Mouse (Mus musculus) adrenal gland, adult 18-20 months (tissue): ENCODE measurements around the gene Nckipsd. TPM values are rescaled to one million over a fixed set of nuclear protein-coding genes. Genes with fewer than 3 reads are reported as not detected.

ENCODE experiments used
- DNase-seq, 2 experiments: peaks; one replicate each; pipeline ENCODE4 v3.0.0; 2021 to 2022; ENCODE audit warnings: low spot score in 2 of 2
- total RNA-seq, 2 experiments: library from RNA; stranded (reverse); gene quantifications; 1 replicate in 1 of 2; 2 replicates in 1 of 2; pipeline ENCODE4 v1.2.3; 2021

Gene Nckipsd
- total RNA-seq, 2 experiments from 2014 or later = 10.8 to 11.3 TPM

DNA sequence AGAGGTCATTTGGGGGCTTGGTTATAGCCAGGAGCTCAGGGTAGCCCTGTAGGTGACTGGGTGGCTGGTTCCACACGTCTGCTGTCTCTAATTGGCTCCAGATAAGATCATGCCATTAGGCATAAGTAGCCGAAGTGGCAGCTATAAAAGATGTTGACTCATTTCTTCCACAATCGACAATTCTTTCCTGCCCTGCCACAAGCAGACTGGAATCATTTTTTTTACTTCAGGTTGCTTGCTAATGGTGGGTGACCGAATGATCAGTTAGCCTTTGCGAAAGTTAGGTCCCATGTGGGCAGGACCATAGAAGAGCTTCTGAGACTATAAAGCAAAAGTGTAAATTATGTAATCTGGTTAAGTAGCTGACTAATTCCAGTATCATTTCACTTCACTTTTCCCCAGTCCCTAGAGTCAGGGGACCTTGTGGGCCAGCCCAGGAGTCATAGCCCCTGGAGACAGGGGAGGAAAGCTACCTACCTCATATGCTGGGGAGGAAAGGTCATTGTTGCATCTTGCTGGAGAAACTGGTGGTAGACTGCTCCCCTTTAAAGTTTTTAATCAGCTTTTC is 9.6 kb upstream of the Nckipsd start:
- DNase-seq = no peak

DNA sequence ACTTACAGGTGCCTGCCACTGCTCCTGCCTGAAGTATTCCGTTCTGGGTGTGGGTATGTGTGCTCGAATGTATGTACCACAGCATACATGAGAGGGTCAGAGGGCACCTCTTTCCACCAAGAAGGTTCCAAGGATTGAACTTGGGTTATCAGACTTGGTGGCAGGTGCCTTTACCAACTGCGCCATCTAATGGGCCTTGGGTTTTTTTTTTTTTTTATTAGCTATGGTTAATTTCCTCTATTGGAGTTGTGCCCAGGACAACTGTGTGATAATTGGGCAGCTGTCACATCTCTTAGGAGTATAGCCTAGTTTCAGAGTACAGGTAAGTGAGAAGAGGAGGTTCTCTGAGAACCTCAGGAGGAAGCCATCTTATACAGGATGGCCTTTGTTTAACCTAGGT is 8.6 kb upstream of the Nckipsd start:
- no peak for DNase-seq

DNA sequence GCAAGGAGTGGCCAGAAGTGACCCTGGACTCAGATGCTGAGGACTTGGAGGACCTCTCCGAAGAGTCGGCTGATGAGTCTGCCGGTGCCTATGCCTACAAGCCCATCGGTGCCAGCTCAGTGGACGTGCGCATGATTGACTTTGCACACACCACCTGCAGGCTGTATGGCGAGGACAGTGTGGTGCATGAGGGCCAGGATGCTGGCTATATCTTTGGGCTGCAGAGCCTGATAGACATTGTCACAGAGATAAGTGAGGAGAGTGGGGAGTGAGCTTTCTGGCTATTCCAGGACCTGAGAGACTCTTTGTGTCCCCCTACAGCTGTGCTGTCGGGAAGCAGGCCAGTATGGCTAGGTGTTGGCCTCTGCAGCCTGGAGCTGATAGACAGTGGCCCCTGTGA is 2.4 kb upstream of the Nckipsd start:
- no peak for DNase-seq

DNA sequence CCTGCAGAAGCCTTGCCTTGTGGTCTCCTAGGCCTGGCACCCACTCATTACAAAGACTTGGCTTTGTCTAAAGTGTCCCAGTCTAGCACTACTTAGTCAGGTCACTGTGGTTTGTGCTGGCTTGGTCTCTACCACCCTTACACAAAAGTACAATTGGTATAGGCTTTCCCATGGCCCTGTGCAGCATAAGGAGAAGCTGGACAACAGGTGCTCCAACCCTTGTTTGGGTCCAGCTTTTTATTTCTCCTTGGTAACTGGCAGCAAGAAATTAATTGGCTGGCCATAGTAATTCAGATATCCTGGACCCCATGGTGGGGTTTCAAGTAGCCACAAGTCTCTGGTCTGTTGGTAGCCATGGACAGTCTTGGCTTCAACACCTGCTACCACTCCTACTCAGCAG is 1.8 kb upstream of the Nckipsd start:
- no peak for DNase-seq

GRCm38 (mm10) chr9:108806831-108807230 is 1.3 kb upstream of the Nckipsd start:
- DNase-seq = no peak

- no peak for DNase-seq
Observed at GRCm38 (mm10) chr9:108807674-108808073, 494 bp upstream of the Nckipsd start.

DNA sequence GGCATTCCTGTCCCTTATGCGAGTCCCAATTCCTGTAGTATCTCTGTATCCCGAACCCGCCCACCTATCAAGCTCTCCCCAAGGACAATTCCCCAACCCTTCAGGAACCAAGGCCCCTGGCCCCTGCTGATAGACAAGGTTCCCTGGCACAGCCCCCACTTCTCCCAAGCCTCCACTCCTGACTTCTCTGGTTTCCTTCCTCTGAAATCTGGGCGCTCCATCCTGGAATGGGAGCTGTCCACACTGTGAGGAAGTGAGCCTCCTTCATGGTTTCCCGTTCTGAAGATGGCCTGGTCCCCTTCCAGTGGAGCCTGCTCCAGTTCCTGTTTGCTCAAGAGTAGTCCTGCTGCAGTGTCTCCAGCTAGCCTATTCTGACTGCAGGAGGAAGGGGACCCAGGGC is 1.0 kb downstream of the Nckipsd start:
- DNase-seq = no peak

- DNase-seq = no peak
Observed at GRCm38 (mm10) chr9:108809723-108810122, 1.6 kb downstream of the Nckipsd start.

- no peak for DNase-seq
Observed at GRCm38 (mm10) chr9:108810516-108810915, 2.3 kb downstream of the Nckipsd start.

GRCm38 (mm10) chr9:108815557-108815956 is 7.4 kb downstream of the Nckipsd start:
- DNase-seq = no peak

DNA sequence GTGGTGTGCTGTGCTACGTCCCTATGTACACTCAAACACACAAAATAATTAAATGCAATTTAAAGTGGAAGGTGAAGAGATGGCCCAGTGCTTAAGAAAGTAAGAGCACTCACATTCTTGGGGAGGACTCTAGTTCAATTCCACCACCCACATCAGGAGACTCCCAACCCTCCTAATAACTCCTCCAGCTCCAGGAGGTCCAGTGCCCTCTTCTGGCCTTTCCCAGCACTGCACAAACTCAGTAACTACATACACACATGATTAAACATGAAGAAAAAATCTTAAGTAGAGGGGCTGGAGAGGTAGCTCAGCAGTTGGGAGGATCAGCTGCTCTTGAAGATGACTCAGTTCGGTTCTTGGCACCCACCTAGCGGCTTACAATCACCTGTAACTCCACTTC is 11.3 kb downstream of the Nckipsd start:
- DNase-seq = peak; percentile 46 to 61

- no peak for DNase-seq
Observed at GRCm38 (mm10) chr9:108820077-108820476, 11.9 kb downstream of the Nckipsd start.

GRCm38 (mm10) chr9:108824144-108824685 is 16.0 kb downstream of the Nckipsd start:
- DNase-seq = no peak

DNA sequence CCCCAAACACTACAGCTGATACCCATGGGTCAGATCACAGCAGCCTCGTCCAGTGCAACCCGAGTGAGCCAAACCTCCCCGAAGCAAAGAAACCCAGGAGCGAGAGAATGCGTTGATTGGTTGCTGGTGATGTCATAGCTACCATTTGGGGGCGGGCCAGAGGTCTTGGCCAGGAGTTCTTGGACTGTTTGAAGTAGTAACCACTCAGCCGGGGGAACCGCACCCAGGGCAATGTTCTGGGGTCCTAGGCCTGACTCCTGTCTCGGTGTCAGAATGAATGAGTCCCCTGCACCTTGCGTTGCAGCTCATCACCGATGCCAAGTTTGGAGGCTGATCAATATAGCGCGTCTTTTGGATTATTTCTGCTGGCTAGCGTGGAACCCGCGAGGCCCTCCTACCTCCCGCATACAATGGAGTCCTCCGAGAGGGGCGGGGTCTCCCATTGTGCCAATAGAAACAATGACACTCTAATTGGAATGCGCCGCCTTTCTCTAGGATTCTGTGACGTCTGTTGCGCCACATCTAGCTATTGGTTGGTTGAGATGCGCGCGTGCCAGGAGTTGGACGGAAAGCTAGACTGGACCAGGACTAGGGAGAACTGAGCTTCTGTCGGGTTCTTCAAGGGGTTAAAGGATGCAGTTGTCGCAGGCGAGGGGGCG is 16.7 kb downstream of the Nckipsd start:
- DNase-seq = peak in 1 of 2 experiments; percentile 25

GRCm38 (mm10) chr9:108825820-108826699 is 17.9 kb downstream of the Nckipsd start, which contains the start of gene Celsr3:
Celsr3 (plus strand) TSS chr9:108826320.
- peak in 1 of 2 experiments; percentile 24 for DNase-seq

DNA sequence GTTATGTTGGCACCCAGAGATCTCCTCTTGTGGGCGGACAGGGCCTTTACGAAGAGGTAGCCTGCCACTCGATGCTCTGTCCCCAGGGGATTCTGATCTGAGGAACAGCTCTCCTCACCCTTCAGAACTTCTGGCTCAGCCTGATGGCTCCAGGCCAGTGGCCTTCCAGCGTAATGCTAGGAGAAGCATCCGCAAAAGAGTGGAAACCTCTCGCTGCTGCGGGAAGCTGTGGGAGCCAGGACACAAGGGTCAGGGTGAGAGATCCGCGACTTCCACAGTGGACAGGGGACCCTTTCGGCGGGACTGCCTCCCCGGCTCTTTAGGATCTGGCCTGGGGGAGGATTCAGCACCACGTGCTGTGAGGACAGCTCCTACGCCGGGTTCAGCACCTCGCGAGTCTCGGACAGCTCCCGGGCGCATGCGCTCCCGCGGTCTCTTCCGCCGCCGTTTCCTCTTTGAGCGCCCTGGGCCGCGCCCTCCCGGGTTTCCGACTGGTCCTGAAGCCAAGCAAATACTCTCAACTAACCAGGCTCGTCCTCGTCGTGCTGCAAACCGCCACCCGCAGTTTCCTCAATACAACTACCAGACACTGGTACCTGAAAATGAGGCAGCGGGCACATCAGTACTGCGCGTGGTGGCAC is 18.7 kb downstream of the Nckipsd start:
- peak; percentile 83 to 87 for DNase-seq

- DNase-seq = no peak
Observed at GRCm38 (mm10) chr9:108827454-108827853, 19.3 kb downstream of the Nckipsd start.

- DNase-seq = no peak
Observed at GRCm38 (mm10) chr9:108827906-108828305, 19.7 kb downstream of the Nckipsd start.

DNA sequence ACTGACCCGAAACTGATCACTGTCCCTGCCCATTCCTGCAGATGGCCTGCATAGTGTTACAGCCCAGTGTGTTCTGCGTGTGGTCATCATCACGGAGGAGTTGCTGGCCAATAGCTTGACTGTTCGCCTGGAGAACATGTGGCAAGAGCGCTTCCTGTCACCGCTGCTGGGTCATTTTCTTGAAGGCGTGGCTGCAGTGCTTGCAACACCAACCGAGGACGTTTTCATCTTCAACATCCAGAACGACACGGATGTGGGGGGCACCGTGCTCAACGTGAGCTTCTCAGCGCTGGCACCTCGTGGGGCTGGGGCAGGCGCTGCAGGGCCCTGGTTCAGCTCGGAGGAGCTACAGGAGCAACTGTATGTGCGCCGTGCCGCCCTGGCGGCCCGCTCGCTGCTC is 23.5 kb downstream of the Nckipsd start:
- no peak for DNase-seq

DNA sequence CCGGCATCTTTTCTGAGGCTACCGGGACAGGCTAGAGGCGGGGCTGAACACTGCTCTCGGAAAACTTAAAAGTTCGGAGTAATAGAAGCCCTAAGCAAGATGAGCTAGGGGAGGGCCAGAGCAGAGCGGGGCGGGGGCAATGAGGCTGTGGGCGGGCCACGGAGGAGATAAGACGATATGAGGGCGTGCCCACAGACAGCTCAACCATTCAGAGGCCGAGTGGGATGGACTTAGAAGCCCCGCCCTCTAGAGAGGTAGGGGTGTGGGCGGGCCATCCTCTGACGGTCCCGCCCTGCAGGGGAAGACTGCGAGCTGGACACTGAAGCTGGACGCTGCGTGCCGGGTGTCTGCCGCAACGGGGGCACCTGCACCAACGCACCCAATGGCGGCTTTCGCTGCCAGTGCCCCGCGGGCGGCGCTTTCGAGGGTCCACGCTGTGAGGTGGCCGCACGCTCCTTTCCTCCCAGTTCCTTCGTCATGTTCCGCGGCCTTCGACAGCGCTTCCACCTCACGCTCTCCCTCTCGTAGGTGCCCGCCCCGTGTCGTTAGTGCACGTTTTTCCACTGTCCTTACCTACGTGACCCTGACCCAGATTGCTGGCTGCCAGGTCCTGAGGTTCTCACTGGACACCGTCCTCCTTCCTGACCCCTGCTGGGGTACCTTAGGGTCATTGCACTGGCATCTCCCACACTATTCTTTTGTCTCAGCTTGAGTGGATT is 24.4 kb downstream of the Nckipsd start:
- DNase-seq = peak; percentile 79 to 81

GRCm38 (mm10) chr9:108842989-108843388 is 34.8 kb downstream of the Nckipsd start:
- no peak for DNase-seq
